Mouse (Mus musculus) frontal cortex, postnatal 14 days (tissue): ENCODE data around the gene Zcchc10.
"Not testable (repeated sequence)": the region's sequence is repeated elsewhere in the genome, so short reads cannot be mapped to it uniquely, and the experiment has no call there.

Experiments used
- DNase-seq, 2 experiments: peaks; one replicate each; pipeline ENCODE4 v3.0.0; 2022; ENCODE audit warnings: low spot score in 2 of 2

The Zcchc10 gene

GRCm38 (mm10) chr11:53324512-53324968 is at the start of gene Zcchc10:
Zcchc10 (plus strand) TSS chr11:53324679.
- peak; percentile 72 to 84 for DNase-seq

GRCm38 (mm10) chr11:53275358-53275757 is 49.1 kb upstream of the Zcchc10 start:
- no peak for DNase-seq

- no peak for DNase-seq
These were observed 46.1 kb upstream of the Zcchc10 start for GRCm38 (mm10) chr11:53278411-53278810.

- no peak for DNase-seq
These were observed 38.6 kb upstream of the Zcchc10 start for GRCm38 (mm10) chr11:53285885-53286284.

GRCm38 (mm10) chr11:53290187-53290586 is 34.3 kb upstream of the Zcchc10 start:
- DNase-seq, result not testable (repeated sequence)

- no peak for DNase-seq
These were observed 33.6 kb upstream of the Zcchc10 start for GRCm38 (mm10) chr11:53290871-53291270.

GRCm38 (mm10) chr11:53294441-53294840 is 30.0 kb upstream of the Zcchc10 start:
- DNase-seq, result no peak

GRCm38 (mm10) chr11:53296880-53297279 is 27.6 kb upstream of the Zcchc10 start:
- no peak for DNase-seq

GRCm38 (mm10) chr11:53297947-53298860 is 26.3 kb upstream of the Zcchc10 start:
- DNase-seq, result no peak

- peak; percentile 43 to 44 for DNase-seq
These were observed 24.7 kb upstream of the Zcchc10 start for GRCm38 (mm10) chr11:53299551-53300329.

GRCm38 (mm10) chr11:53300330-53301166 is 23.9 kb upstream of the Zcchc10 start, which contains the start of gene Hspa4:
Hspa4 (minus strand) TSS chr11:53300457.
- DNase-seq, result peak; percentile 98

GRCm38 (mm10) chr11:53301167-53301515 is 23.3 kb upstream of the Zcchc10 start:
- DNase-seq, result no peak

- DNase-seq, result no peak
These were observed 20.2 kb upstream of the Zcchc10 start for GRCm38 (mm10) chr11:53304044-53304840.

- DNase-seq, result no peak
These were observed 17.5 kb upstream of the Zcchc10 start for GRCm38 (mm10) chr11:53306965-53307364.

- DNase-seq, result no peak
These were observed 16.9 kb upstream of the Zcchc10 start for GRCm38 (mm10) chr11:53307558-53308065.

GRCm38 (mm10) chr11:53308251-53308864 is 16.1 kb upstream of the Zcchc10 start:
- no peak for DNase-seq

GRCm38 (mm10) chr11:53308884-53309310 is 15.6 kb upstream of the Zcchc10 start:
- DNase-seq, result no peak

- DNase-seq, result no peak
These were observed 13.1 kb upstream of the Zcchc10 start for GRCm38 (mm10) chr11:53311385-53311784.

GRCm38 (mm10) chr11:53312823-53313222 is 11.7 kb upstream of the Zcchc10 start:
- DNase-seq, result not testable (repeated sequence)

GRCm38 (mm10) chr11:53314770-53315173 is 9.7 kb upstream of the Zcchc10 start:
- DNase-seq, result no peak
